ENCODE assay signal across 14 mouse cellular contexts in genomic region chr2:153481108-153481860, GRCm38 (mm10). TPM values are rescaled to one million over a fixed set of nuclear protein-coding genes. Genes with fewer than 3 reads are reported as not detected.
A peak's percentile ranks its signal among the peaks of the same experiment; 100 is the strongest.
DNase-seq lines count a peak whose midpoint lies in the region; ATAC-seq and TF ChIP-seq lines count a peak whose summit lies in the region.
"Had no signal": no experiment of that assay in that cellular context is flagged by ENCODE, and none has a peak within 500 bp of the region (broad histone marks: within the 10 kb centered on the region; RNA-seq: fewer than 3 reads in every experiment).

No protein-coding gene starts in this region.

- no peak overlapping the region for H3K4me2 ChIP-seq in forebrain, embryonic 16.5 days (ENCODE audit: low read length)
- H3K4me2 ChIP-seq in forebrain, postnatal 0 days (ENCODE audit: low read depth), result no peak overlapping the region
- H3K4me2 ChIP-seq in hindbrain, embryonic 15.5 days, result no peak overlapping the region
- no peak overlapping the region for H3K4me2 ChIP-seq in liver, embryonic 15.5 days
- H3K4me2 ChIP-seq: lung, embryonic 15.5 days had no signal

- intact Hi-C loops in left cerebral cortex, postnatal 4 days (cut with DNase I), result no loop called here

- no peaks in the 10 kb centered on the region for H3K9me3 ChIP-seq in forebrain, embryonic 16.5 days (ENCODE audit: control insufficient read depth, low read length)
- H3K9me3 ChIP-seq in forebrain, postnatal 0 days (ENCODE audit: low read length), result no peaks in the 10 kb centered on the region
- H3K9me3 ChIP-seq in hindbrain, embryonic 15.5 days, result no peaks in the 10 kb centered on the region
- H3K9me3 ChIP-seq in liver, embryonic 15.5 days (replicated peaks), result no peaks in the 10 kb centered on the region
- H3K9me3 ChIP-seq: lung, embryonic 15.5 days had no signal

- 0 out of 2 replicates have a peak overlapping the region, but pooled peaks have one; percentile 4 for H3K27ac ChIP-seq in forebrain, embryonic 16.5 days (ENCODE audit: low read length)
- no peak overlapping the region for H3K27ac ChIP-seq in forebrain, postnatal 0 days (ENCODE audit: low read depth, low read length)
- H3K27ac ChIP-seq in hindbrain, embryonic 15.5 days (replicated peaks), result peak overlapping the region; percentile 16; the same call in 1 of the 2 replicates
- H3K27ac ChIP-seq in liver, embryonic 15.5 days (replicated peaks), result peak overlapping the region; percentile 49
- H3K27ac ChIP-seq: lung, embryonic 15.5 days; stomach, postnatal 0 days had no signal

- no peaks in the 10 kb centered on the region for H3K36me3 ChIP-seq in forebrain, embryonic 16.5 days (ENCODE audit: control insufficient read depth, insufficient read depth)
- H3K36me3 ChIP-seq in forebrain, postnatal 0 days (ENCODE audit: insufficient read depth), result peaks cover 5% of the 10 kb centered on the region; the same call in 1 of the 2 replicates
- no peaks in the 10 kb centered on the region for H3K36me3 ChIP-seq in hindbrain, embryonic 15.5 days
- peaks cover 22% of the 10 kb centered on the region; the same call in 1 of the 2 replicates for H3K36me3 ChIP-seq in liver, embryonic 15.5 days (replicated peaks)
- H3K36me3 ChIP-seq: lung, embryonic 15.5 days had no signal

- ATAC-seq in forebrain, embryonic 16.5 days, result no peak
- ATAC-seq in forebrain, postnatal 0 days, result no peak
- no peak for ATAC-seq in hindbrain, embryonic 15.5 days (ENCODE audit: low FRiP score, low read depth)
- no peak for ATAC-seq in liver, embryonic 15.5 days (ENCODE audit: insufficient read depth)
- ATAC-seq: intestine, postnatal 0 days had no signal

- TF ChIP-seq CTCF in forebrain, postnatal 0 days (IDR thresholded peaks at IDR 0.05; ENCODE audit: low read depth), result no peak

- 68% methylated on average over 7 of the region's 7 CpGs for WGBS in forebrain, embryonic 16.5 days
- WGBS in forebrain, postnatal 0 days, result 72% methylated on average over 7 of the region's 7 CpGs
- 65% methylated on average over 7 of the region's 7 CpGs for WGBS in hindbrain, embryonic 15.5 days
- WGBS in liver, embryonic 15.5 days (ENCODE audit: insufficient replicate concordance), result 66% methylated on average over 7 of the region's 7 CpGs

- H3K4me1 ChIP-seq in forebrain, embryonic 16.5 days (replicated peaks; ENCODE audit: control insufficient read depth, insufficient read depth, low read length), result peaks cover 33% of the 10 kb centered on the region
- peaks cover 22% of the 10 kb centered on the region for H3K4me1 ChIP-seq in forebrain, postnatal 0 days (ENCODE audit: insufficient read depth)
- H3K4me1 ChIP-seq in hindbrain, embryonic 15.5 days (replicated peaks), result peaks cover 46% of the 10 kb centered on the region
- H3K4me1 ChIP-seq in liver, embryonic 15.5 days (replicated peaks), result peaks cover 71% of the 10 kb centered on the region

- no peak overlapping the region for H3K9ac ChIP-seq in forebrain, embryonic 16.5 days (replicated peaks; ENCODE audit: low read depth, low read length)
- no peak overlapping the region for H3K9ac ChIP-seq in forebrain, postnatal 0 days
- 0 out of 2 replicates have a peak overlapping the region, but pooled peaks have one; percentile 14 for H3K9ac ChIP-seq in hindbrain, embryonic 15.5 days
- no peak overlapping the region for H3K9ac ChIP-seq in liver, embryonic 15.5 days
- H3K9ac ChIP-seq: lung, embryonic 15.5 days had no signal

- no peak overlapping the region for H3K4me3 ChIP-seq in forebrain, embryonic 16.5 days (replicated peaks; ENCODE audit: low read length)
- H3K4me3 ChIP-seq in forebrain, postnatal 0 days (ENCODE audit: low read depth, low read length), result no peak overlapping the region
- no peak overlapping the region for H3K4me3 ChIP-seq in hindbrain, embryonic 15.5 days
- H3K4me3 ChIP-seq in liver, embryonic 15.5 days (replicated peaks), result no peak overlapping the region
- H3K4me3 ChIP-seq: lung, embryonic 15.5 days had no signal

- no peak for DNase-seq in forebrain, postnatal 0 days
- DNase-seq in left cerebral cortex, postnatal 4 days, result peak; percentile 54
- DNase-seq in left cerebral cortex, adult 9 months (ENCODE audit: low spot score in 2 of 2), result no peak
- DNase-seq in adrenal gland, adult 18-20 months (ENCODE audit: low spot score in 2 of 2), result no peak
- no peak for DNase-seq in urinary bladder, adult 2 months (ENCODE audit: low spot score)
- DNase-seq: gastrocnemius, postnatal 25 days; midbrain, embryonic 14.5 days had no signal

- no peaks in the 10 kb centered on the region for H3K27me3 ChIP-seq in forebrain, embryonic 16.5 days (replicated peaks; ENCODE audit: control insufficient read depth, insufficient read depth, low read length)
- no peaks in the 10 kb centered on the region for H3K27me3 ChIP-seq in forebrain, postnatal 0 days (ENCODE audit: insufficient read depth, low read length)
- H3K27me3 ChIP-seq in hindbrain, embryonic 15.5 days, result no peaks in the 10 kb centered on the region
- no peaks in the 10 kb centered on the region for H3K27me3 ChIP-seq in liver, embryonic 15.5 days

RNA-seq across cellular contexts. Expression of gene 4930404H24Rik, which starts 11.3 kb away (rescaled TPM):
- polyA plus RNA-seq in forebrain, embryonic 16.5 days (2015; fragmentation: Nextera tagmentation; extraction: Ambion mirVana), result not detected in 2 replicates
- not detected in 2 replicates for total RNA-seq in forebrain, postnatal 0 days (2014; rRNA removed)
- not detected in 2 replicates for polyA plus RNA-seq in forebrain, postnatal 0 days (2015; fragmentation: Nextera tagmentation; extraction: Ambion mirVana)
- total RNA-seq in left cerebral cortex, postnatal 4 days (2021), result not detected
- polyA plus RNA-seq in hindbrain, embryonic 15.5 days (2015; fragmentation: Nextera tagmentation; extraction: Ambion mirVana), result not detected in 2 replicates
- not detected in 2 replicates for polyA plus RNA-seq in liver, embryonic 15.5 days (2015; fragmentation: Nextera tagmentation; extraction: Ambion mirVana)
- total RNA-seq in adrenal gland, adult 18-20 months (2021), result not detected
- not detected in 2 replicates for polyA plus RNA-seq in urinary bladder, adult 2 months (2012; rRNA removed)
- total RNA-seq: gastrocnemius, postnatal 25 days had no signal
- polyA plus RNA-seq: heart, embryonic 16.5 days; intestine, postnatal 0 days; lung, embryonic 15.5 days; midbrain, embryonic 14.5 days; stomach, postnatal 0 days had no signal

RNA-seq across cellular contexts. Expression of gene Nol4l, which starts 48.5 kb away (rescaled TPM):
- polyA plus RNA-seq in forebrain, embryonic 16.5 days (2015; fragmentation: Nextera tagmentation; extraction: Ambion mirVana), result 47.8 and 50.4 TPM in 2 replicates
- 57.4 and 58.5 TPM in 2 replicates for total RNA-seq in forebrain, postnatal 0 days (2014; rRNA removed)
- polyA plus RNA-seq in forebrain, postnatal 0 days (2015; fragmentation: Nextera tagmentation; extraction: Ambion mirVana), result 20.5 and 28.0 TPM in 2 replicates
- total RNA-seq in left cerebral cortex, postnatal 4 days (2021), result 100 to 1,000 TPM; 111 to 122 TPM
- 42.6 and 45.4 TPM in 2 replicates for polyA plus RNA-seq in hindbrain, embryonic 15.5 days (2015; fragmentation: Nextera tagmentation; extraction: Ambion mirVana)
- polyA plus RNA-seq in liver, embryonic 15.5 days (2015; fragmentation: Nextera tagmentation; extraction: Ambion mirVana), result 4.7 and 4.9 TPM in 2 replicates
- total RNA-seq in adrenal gland, adult 18-20 months (2021), result 10 to 100 TPM in 1 of 2 experiments, 1 to 10 TPM in 1; 9.4 to 13.2 TPM
- polyA plus RNA-seq in urinary bladder, adult 2 months (2012; rRNA removed), result 11.7 and 15.8 TPM in 2 replicates
